Mouse (Mus musculus): ENCODE measurements around the gene Dnajb1.
"Not testable (repeated sequence)": the region's sequence is repeated elsewhere in the genome, so short reads cannot be mapped to it uniquely, and the experiment has no call there.

Dnajb1 gene

DNA sequence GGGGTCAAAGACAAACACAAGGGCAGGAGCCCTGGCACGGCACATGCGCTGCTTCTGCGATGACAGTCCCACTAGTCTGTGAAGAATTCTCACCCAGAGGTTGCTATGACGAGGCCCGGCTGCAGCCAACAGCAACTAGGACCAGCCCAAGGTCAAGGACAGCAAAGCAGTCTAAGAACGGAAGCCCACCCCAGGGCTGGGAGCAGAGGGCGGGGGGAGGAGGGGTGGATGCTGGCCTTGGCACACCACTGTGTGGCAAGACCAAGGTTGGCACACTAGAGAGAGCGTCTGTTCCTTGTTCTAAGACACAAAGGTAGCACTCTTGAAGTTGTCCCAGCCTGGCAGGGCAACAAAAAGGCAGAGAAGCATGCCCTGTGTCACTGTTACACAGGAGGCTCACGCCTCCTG, 30.6 kb upstream of the Dnajb1 start:
- DNase-seq (ENCODE audit: extremely low spot score, low read depth, low spot score): no peak

- DNase-seq (ENCODE audit: extremely low spot score, low read depth, low spot score): no peak
These were observed 29.6 kb upstream of the Dnajb1 start for GRCm38 (mm10) chr8:83578131-83579055.

GRCm38 (mm10) chr8:83579676-83580075, 28.3 kb upstream of the Dnajb1 start:
- no peak for DNase-seq (ENCODE audit: extremely low spot score, low read depth, low spot score)

DNA sequence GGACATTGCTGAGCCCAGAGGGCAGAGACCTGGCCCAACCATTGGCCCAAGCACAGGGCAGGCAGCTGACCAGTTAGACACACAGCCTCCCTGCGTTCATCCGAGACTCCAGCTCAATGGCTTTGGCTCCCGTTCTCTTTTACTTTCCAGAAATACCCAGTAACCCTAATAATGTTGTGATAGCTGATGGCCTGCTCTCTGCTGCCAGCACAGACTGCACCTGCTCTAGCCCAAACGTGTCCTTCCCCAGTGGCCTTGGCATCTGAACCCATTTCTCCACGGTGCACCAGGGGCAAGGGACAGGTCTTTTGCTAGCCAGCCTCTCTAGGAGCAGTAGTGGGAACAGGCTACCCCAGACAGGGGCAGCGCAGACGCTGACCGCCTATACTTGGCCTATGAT, 27.2 kb upstream of the Dnajb1 start:
- DNase-seq (ENCODE audit: extremely low spot score, low read depth, low spot score): no peak

DNA sequence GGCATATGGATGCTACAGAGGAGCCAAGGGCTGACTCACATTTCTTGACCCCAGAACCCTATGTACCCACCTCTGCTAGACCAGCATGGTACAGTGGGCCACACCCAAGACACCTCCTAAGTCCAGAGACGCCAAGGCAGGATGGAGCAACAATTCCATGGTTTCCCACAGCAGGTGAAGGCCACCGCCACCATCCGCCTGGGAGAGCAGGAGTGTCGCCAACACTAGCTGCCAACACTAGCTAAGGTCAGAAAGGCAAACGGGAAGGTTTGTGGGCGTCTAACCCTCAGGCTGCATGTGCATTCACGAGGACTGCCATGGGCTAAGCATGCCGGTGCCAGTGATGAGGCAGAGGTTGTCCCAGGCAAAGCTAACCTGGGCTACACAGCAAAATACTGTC, 25.8 kb upstream of the Dnajb1 start:
- no peak for DNase-seq (ENCODE audit: extremely low spot score, low read depth, low spot score)

DNA sequence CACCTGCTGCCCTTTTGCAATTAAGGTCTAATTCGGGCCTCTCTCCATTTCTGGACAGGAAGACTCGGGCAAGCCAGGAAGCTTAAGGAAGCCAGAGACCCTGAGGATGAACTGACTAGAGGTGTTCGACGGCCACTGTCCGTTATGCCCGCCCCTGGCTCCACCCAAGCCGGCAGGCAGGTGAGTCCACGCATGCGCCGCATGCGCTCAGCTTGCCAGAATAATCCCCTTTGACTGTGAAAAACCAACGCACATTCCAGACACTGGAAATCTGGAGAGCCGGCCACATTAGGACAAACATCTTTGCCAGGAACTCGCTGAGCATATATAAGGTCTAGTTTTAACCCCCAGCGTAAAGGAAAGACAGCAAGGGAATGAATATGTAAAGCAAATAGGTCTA, 24.8 kb upstream of the Dnajb1 start:
- DNase-seq (ENCODE audit: extremely low spot score, low read depth, low spot score): no peak

- DNase-seq (ENCODE audit: extremely low spot score, low read depth, low spot score): no peak
These were observed 23.2 kb upstream of the Dnajb1 start for GRCm38 (mm10) chr8:83584771-83585170.

GRCm38 (mm10) chr8:83585333-83585732, 22.7 kb upstream of the Dnajb1 start:
- DNase-seq (ENCODE audit: extremely low spot score, low read depth, low spot score): no peak

- DNase-seq (ENCODE audit: extremely low spot score, low read depth, low spot score): no peak
These were observed 20.3 kb upstream of the Dnajb1 start for GRCm38 (mm10) chr8:83587644-83588043.

GRCm38 (mm10) chr8:83588886-83589285, 19.1 kb upstream of the Dnajb1 start:
- DNase-seq (ENCODE audit: extremely low spot score, low read depth, low spot score): no peak

DNA sequence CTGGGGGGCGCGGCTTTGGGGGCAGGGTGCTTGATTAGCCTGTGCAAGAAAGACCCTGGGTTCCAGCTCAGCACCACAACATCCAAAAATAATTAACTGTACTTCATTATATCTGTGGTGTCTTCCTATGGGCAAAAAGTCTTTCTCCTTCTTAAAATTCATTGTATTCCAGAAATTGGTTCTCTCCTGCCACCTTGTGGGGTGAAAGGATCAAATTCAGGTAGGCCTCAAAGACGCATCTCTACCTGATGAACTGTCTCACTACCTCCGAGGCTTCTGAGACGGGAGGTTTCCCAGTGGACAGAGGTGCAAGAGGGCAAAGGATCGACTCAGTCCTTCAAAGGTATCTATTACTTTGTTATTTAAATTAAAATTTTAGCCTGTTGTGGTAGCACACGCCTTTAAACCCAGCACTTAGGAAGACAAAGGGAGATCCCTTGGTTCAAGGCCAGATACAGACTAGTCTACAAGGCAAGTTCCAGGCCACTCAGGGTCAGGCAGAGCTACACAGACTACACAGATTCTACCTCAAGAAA, 17.4 kb upstream of the Dnajb1 start:
- no peak for DNase-seq (ENCODE audit: extremely low spot score, low read depth, low spot score)

DNA sequence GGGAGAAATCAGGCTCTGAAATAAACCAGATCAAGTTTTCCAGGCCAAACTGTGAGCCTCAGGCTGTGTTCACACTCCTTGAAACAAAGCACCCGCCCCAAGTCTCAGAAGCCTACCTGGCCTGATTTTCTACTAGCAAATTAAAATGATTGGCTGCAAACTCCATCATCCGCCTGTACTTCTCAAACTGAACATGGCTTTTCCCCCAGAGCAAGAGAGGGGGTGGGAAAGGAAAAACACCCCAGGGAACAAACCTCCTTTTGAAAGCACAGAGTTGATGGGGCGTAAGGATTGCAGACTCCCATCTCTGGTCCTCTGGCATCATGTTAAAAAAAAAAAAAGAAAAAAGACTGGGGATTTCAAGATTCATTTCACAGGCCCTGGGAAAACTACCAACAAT, 15.3 kb upstream of the Dnajb1 start:
- no peak for DNase-seq (ENCODE audit: extremely low spot score, low read depth, low spot score)

GRCm38 (mm10) chr8:83593325-83594166, 14.4 kb upstream of the Dnajb1 start:
- no peak for DNase-seq (ENCODE audit: extremely low spot score, low read depth, low spot score)

- DNase-seq (ENCODE audit: extremely low spot score, low read depth, low spot score): peak; percentile 96
These were observed 13.6 kb upstream of the Dnajb1 start for GRCm38 (mm10) chr8:83594167-83595049.

DNA sequence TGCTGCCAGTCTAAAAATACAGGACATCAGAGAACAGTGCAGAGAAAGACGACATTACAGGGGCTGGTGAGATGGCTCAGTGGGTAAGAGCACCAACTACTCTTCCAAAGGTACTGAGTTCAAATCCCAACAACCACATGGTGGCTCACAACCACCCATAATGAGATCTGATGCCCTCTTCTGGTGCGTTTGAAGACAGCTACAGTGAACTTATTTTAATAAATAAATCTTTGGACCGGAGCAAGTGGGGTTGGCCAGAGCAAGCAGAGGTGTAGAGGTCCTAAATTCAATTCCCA, 13.0 kb upstream of the Dnajb1 start:
- DNase-seq (ENCODE audit: extremely low spot score, low read depth, low spot score): not testable (repeated sequence)

- no peak for DNase-seq (ENCODE audit: extremely low spot score, low read depth, low spot score)
These were observed 11.6 kb upstream of the Dnajb1 start for GRCm38 (mm10) chr8:83596369-83596768.

DNA sequence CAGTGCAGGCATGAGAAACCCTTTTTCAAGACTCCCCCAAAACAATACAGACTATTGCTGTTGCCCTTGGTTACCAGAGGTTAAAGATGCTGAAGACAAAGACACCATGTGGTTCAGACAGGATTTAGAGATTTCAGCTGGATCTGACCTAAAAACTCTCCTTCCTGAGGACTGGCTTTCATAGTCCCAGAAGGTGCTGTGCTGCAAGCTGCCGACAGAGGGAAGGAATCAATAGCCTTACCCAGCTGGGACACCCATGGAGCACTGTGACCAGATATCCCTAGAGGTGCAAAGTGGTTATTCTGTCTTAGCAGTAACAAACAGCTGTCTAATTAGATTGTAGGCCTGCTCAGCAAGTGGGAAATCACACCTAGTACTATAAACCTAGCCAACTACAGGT, 9.8 kb upstream of the Dnajb1 start:
- DNase-seq (ENCODE audit: extremely low spot score, low read depth, low spot score): no peak

DNA sequence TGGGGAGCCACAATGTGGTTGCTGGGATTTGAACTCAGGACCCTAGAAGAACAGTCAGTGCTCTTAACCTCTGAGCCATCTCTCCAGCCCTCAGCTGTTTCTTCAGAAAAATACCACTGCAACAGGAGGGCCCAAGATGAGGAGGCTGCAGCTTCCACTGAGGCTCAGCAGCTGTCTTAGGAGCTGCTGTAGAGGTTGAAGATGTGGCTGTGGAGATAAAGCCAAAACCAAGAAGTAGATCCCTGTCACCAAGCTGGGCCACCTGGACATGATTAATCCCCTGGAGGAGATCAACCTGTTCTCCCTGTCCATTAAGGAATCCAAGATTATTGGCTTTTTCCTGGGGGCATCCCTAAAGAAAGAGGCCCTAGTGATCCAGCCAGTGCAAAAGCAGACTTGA, 8.2 kb upstream of the Dnajb1 start:
- DNase-seq (ENCODE audit: extremely low spot score, low read depth, low spot score): no peak

DNA sequence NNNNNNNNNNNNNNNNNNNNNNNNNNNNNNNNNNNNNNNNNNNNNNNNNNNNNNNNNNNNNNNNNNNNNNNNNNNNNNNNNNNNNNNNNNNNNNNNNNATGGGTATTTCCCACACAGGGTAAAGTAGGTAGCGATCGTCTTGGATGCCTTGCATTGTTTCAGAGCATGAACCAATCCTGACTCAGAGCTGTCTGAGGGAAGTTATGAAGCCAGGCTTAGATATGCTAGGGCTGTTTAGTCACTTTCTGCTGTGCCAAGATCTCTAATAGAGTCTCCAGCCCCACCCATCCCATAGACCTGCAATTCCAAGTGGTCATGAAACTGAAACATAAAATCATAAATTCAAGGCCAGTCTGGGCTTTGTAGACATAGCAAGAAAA, 5.4 kb upstream of the Dnajb1 start:
- DNase-seq (ENCODE audit: extremely low spot score, low read depth, low spot score): no peak

DNA sequence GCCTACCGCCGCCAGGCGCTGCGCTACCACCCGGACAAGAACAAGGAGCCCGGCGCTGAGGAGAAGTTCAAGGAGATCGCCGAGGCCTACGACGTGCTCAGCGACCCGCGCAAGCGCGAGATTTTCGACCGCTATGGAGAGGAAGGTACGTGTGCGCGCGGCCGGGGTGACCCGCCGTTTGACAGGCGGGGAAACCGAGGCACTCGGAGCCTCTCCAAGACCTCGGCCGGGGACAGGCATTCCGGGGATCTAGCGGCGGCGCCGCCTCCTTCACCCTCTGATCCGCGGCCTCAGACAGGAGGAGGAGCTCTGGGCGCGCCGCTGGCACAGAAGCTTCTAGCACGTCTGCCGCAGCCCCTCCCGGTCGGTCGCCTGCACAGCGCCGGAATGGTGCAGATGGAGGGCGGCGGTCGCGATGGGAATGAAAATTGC, 421 bp downstream of the Dnajb1 start:
- no peak for DNase-seq (ENCODE audit: extremely low spot score, low read depth, low spot score)

- no peak for DNase-seq (ENCODE audit: extremely low spot score, low read depth, low spot score)
These were observed 1.1 kb downstream of the Dnajb1 start for GRCm38 (mm10) chr8:83609086-83609485.
